Mouse (Mus musculus): ENCODE measurements around the gene Armc2. TPM values are rescaled to one million over a fixed set of nuclear protein-coding genes. Genes with fewer than 3 reads are reported as not detected.

Gene Armc2
- total and polyA plus RNA-seq, 2 experiments from 2014 or later: 6.3 to 13.6 TPM

GRCm38 (mm10) chr10:42042881-42043280, 24.6 kb upstream of the Armc2 start:
- Histone ChIP-seq H3K4me3 (ENCODE audit: low read depth, low read length) (no peak overlapping the region), H3K36me3 (ENCODE audit: insufficient read depth, low read length) (no peaks in the 10 kb centered on the region), H3K9ac (replicated peaks; ENCODE audit: low read length, poor library complexity, severe bottlenecking) (no peak overlapping the region), H3K27me3 (ENCODE audit: insufficient read depth, low read length) (no peaks in the 10 kb centered on the region), H3K27ac (ENCODE audit: low read depth, low read length) (no peak overlapping the region), H3K4me2 (ENCODE audit: low read depth, low read length, poor library complexity, severe bottlenecking) (no peak overlapping the region), H3K9me3 (ENCODE audit: low read length) (no peaks in the 10 kb centered on the region), H3K4me1 (ENCODE audit: insufficient read depth, low read length) (no peaks in the 10 kb centered on the region)
- DNase-seq (ENCODE audit: low spot score) (no peak), ATAC-seq (ENCODE audit: low FRiP score) (no peak)
- 71% methylated on average over 1 of the region's 1 CpGs for WGBS
- TF ChIP-seq CTCF (IDR thresholded peaks at IDR 0.05): no peak

GRCm38 (mm10) chr10:42042087-42042486, 23.8 kb upstream of the Armc2 start:
- Histone ChIP-seq H3K4me2 (ENCODE audit: low read depth, low read length, poor library complexity, severe bottlenecking) (no peak overlapping the region), H3K4me1 (ENCODE audit: insufficient read depth, low read length) (no peaks in the 10 kb centered on the region), H3K27ac (ENCODE audit: low read depth, low read length) (no peak overlapping the region), H3K27me3 (ENCODE audit: insufficient read depth, low read length) (no peaks in the 10 kb centered on the region), H3K9ac (replicated peaks; ENCODE audit: low read length, poor library complexity, severe bottlenecking) (no peak overlapping the region), H3K36me3 (ENCODE audit: insufficient read depth, low read length) (no peaks in the 10 kb centered on the region), H3K4me3 (ENCODE audit: low read depth, low read length) (no peak overlapping the region), H3K9me3 (ENCODE audit: low read length) (no peaks in the 10 kb centered on the region)
- ATAC-seq (ENCODE audit: low FRiP score) (no peak), DNase-seq (ENCODE audit: low spot score) (no peak)
- TF ChIP-seq CTCF (IDR thresholded peaks at IDR 0.05): no peak
- 69% methylated on average over 7 of the region's 7 CpGs for WGBS

- Histone ChIP-seq H3K4me2 (ENCODE audit: low read depth, low read length, poor library complexity, severe bottlenecking) (no peak overlapping the region), H3K9me3 (ENCODE audit: low read length) (no peaks in the 10 kb centered on the region), H3K4me3 (ENCODE audit: low read depth, low read length) (no peak overlapping the region), H3K36me3 (ENCODE audit: insufficient read depth, low read length) (no peaks in the 10 kb centered on the region), H3K9ac (replicated peaks; ENCODE audit: low read length, poor library complexity, severe bottlenecking) (no peak overlapping the region), H3K27ac (ENCODE audit: low read depth, low read length) (no peak overlapping the region), H3K27me3 (ENCODE audit: insufficient read depth, low read length) (no peaks in the 10 kb centered on the region), H3K4me1 (ENCODE audit: insufficient read depth, low read length) (no peaks in the 10 kb centered on the region)
- no peak for DNase-seq (ENCODE audit: low spot score)
- WGBS: 69% methylated on average over 10 of the region's 10 CpGs
- ATAC-seq (ENCODE audit: low FRiP score): no peak
- TF ChIP-seq CTCF (IDR thresholded peaks at IDR 0.05): no peak
These were observed 20.3 kb upstream of the Armc2 start for GRCm38 (mm10) chr10:42038571-42038970.

DNA sequence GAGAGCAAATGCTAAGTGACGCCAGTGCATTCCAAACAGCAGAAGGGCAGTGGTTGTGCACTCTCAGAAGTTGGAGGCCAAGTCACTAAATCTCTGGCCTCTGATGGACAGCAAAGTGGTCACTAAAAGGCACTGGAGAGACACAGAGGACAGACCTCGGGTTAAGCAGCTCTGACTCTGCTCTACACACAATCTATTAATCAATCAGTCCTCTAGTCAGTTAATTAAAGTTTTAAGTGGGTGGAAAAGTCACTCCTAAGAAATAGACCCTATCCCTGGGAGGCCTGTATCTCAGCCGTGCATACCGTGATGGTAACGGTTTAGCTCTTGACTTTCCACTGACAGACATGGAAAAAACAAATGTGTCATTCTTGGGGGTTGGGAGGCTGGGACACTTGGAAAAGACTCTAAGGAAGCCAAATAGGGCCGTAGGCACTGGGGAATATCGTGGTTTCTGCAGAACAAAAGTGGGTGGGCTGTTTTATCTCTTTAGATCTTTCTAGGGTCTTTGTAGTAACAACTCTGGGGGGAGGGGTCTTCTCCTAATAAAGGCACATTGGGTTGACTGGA, 19.1 kb upstream of the Armc2 start:
- DNase-seq (ENCODE audit: low spot score) (no peak), ATAC-seq (ENCODE audit: low FRiP score) (no peak)
- TF ChIP-seq CTCF (IDR thresholded peaks at IDR 0.05): no peak
- 60% methylated on average over 7 of the region's 7 CpGs for WGBS
- Histone ChIP-seq H3K9me3 (ENCODE audit: low read length) (no peaks in the 10 kb centered on the region), H3K4me3 (ENCODE audit: low read depth, low read length) (no peak overlapping the region), H3K27me3 (ENCODE audit: insufficient read depth, low read length) (no peaks in the 10 kb centered on the region), H3K4me2 (ENCODE audit: low read depth, low read length, poor library complexity, severe bottlenecking) (no peak overlapping the region), H3K36me3 (ENCODE audit: insufficient read depth, low read length) (no peaks in the 10 kb centered on the region), H3K4me1 (ENCODE audit: insufficient read depth, low read length) (no peaks in the 10 kb centered on the region), H3K27ac (ENCODE audit: low read depth, low read length) (no peak overlapping the region), H3K9ac (replicated peaks; ENCODE audit: low read length, poor library complexity, severe bottlenecking) (no peak overlapping the region)

- ATAC-seq (ENCODE audit: low FRiP score): no peak
- H3K9ac ChIP-seq (replicated peaks; ENCODE audit: low read length, poor library complexity, severe bottlenecking): no peak overlapping the region
- H3K4me3 ChIP-seq (ENCODE audit: low read depth, low read length): no peak overlapping the region
- 53% methylated on average over 4 of the region's 4 CpGs for WGBS
- no peaks in the 10 kb centered on the region for H3K9me3 ChIP-seq (ENCODE audit: low read length)
- no peak overlapping the region for H3K27ac ChIP-seq (ENCODE audit: low read depth, low read length)
- no peak for DNase-seq (ENCODE audit: low spot score)
- H3K4me2 ChIP-seq (ENCODE audit: low read depth, low read length, poor library complexity, severe bottlenecking): no peak overlapping the region
- H3K36me3 ChIP-seq (ENCODE audit: insufficient read depth, low read length): no peaks in the 10 kb centered on the region
- H3K27me3 ChIP-seq (ENCODE audit: insufficient read depth, low read length): no peaks in the 10 kb centered on the region
- no peak for TF ChIP-seq CTCF (IDR thresholded peaks at IDR 0.05)
- H3K4me1 ChIP-seq (ENCODE audit: insufficient read depth, low read length): no peaks in the 10 kb centered on the region
These were observed 18.6 kb upstream of the Armc2 start for GRCm38 (mm10) chr10:42036846-42037245.

DNA sequence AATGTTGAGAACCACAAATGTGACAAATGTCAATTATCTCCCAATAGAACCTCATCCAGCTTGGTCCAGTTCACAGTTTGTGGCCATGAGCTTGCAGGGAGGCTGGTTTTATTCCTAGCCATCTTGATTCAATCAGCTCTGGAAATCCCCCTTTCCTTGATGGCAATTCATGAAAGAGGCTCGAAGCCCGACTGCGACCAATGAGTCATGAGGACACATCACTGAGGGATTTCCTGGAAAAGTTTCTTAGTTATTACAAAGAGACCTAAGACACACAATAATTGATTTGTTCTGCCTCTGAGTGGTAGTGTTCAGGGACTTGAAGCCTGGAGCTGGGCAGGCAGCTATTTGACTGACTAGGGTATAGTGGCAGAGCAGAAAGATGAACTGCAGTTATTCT, 15.3 kb upstream of the Armc2 start:
- Histone ChIP-seq H3K4me1 (ENCODE audit: insufficient read depth, low read length) (no peaks in the 10 kb centered on the region), H3K9me3 (ENCODE audit: low read length) (no peaks in the 10 kb centered on the region), H3K4me2 (ENCODE audit: low read depth, low read length, poor library complexity, severe bottlenecking) (no peak overlapping the region), H3K27ac (ENCODE audit: low read depth, low read length) (no peak overlapping the region), H3K4me3 (ENCODE audit: low read depth, low read length) (no peak overlapping the region), H3K27me3 (ENCODE audit: insufficient read depth, low read length) (no peaks in the 10 kb centered on the region), H3K9ac (replicated peaks; ENCODE audit: low read length, poor library complexity, severe bottlenecking) (no peak overlapping the region), H3K36me3 (ENCODE audit: insufficient read depth, low read length) (no peaks in the 10 kb centered on the region)
- no peak for DNase-seq (ENCODE audit: low spot score)
- TF ChIP-seq CTCF (IDR thresholded peaks at IDR 0.05): no peak
- ATAC-seq (ENCODE audit: low FRiP score): no peak
- 44% methylated on average over 3 of the region's 3 CpGs for WGBS
